Mouse (Mus musculus) megakaryocyte, embryonic 14.5 days (primary cell): Measurements from ENCODE around the gene Intu.

Source experiments
- FLI1 ChIP-seq: IDR thresholded peaks from 2 replicates; pipeline ENCODE4 v1.6.1; 2012; ENCODE audit warnings: low read length, inconsistent platforms, mixed read lengths
- GATA1 ChIP-seq: IDR thresholded peaks from 3 replicates; pipeline ENCODE4 v1.6.1; 2012; ENCODE audit warnings: mixed read lengths, low read length, inconsistent platforms, borderline replicate concordance

- TF ChIP-seq GATA1: no peak
- no peak for TF ChIP-seq FLI1
Measured at GRCm38 (mm10) chr3:40527218-40527617, 3.9 kb upstream of the Intu start.
